Mouse (Mus musculus): Measurements from ENCODE around the gene Zfp689. TPM values are rescaled to one million over a fixed set of nuclear protein-coding genes. Genes with fewer than 3 reads are reported as not detected.

Zfp689 gene
- polyA plus RNA-seq (2021; fragmentation: Nextera tagmentation): 3.2 TPM in 2 replicates
- long read RNA-seq, experiment 1, transcript Zfp689-201 (3 exons, 3,621 nt): major isoform, 5 of 6 reads
- long read RNA-seq, experiment 1, partial matches to known transcripts: 1 of 6 reads
- long read RNA-seq, experiment 1, other reads (novel, unspliced or antisense): 0 of 6 reads
- long read RNA-seq, experiment 2, transcript Zfp689-201 (3 exons, 3,621 nt): major isoform, 19 of 26 reads
- long read RNA-seq, experiment 2, partial matches to known transcripts: 2 of 26 reads
- long read RNA-seq, experiment 2, other reads (novel, unspliced or antisense): 5 of 26 reads

GRCm38 (mm10) chr7:127448521-127449300, at the start of gene Zfp689:
Gene Zfp689, minus strand, starts transcription at chr7:127449158.

GRCm38 (mm10) chr7:127478635-127479317, 29.8 kb upstream of the Zfp689 start, which contains the start of gene Fbrs:
Gene Fbrs, plus strand, starts transcription at chr7:127479199.

GRCm38 (mm10) chr7:127459311-127459710, 10.4 kb upstream of the Zfp689 start, which contains the start of gene Prr14:
Gene Prr14, plus strand, starts transcription at chr7:127459611.

GRCm38 (mm10) chr7:127421388-127422191, 27.4 kb downstream of the Zfp689 start, which contains the start of gene Zfp688:
Gene Zfp688, minus strand, starts transcription at chr7:127422068.

GRCm38 (mm10) chr7:127406002-127406987, 42.7 kb downstream of the Zfp689 start, which contains the start of gene Zfp764:
Gene Zfp764, minus strand, starts transcription at chr7:127406822.

GRCm38 (mm10) chr7:127393157-127393943, 55.6 kb downstream of the Zfp689 start, which contains the start of gene E430018J23Rik:
Gene E430018J23Rik, minus strand, starts transcription at chr7:127393629.

Small RNA genes lying within 50 kb of the gene (microRNA-seq; reads per million reads assigned to microRNA genes)
- gene Gm47278: not detected
- not detected for gene Mir7060

Other genes with a start within 250 kb of the Zfp689 start
- gene Tbc1d10b, start 240.7 kb downstream of the Zfp689 start, polyA plus RNA-seq (2021; fragmentation: Nextera tagmentation): 8.5 and 9.3 TPM in 2 replicates
- 4.1 and 5.1 TPM in 2 replicates for gene Mylpf, start 240.3 kb downstream of the Zfp689 start, polyA plus RNA-seq (2021; fragmentation: Nextera tagmentation)
- gene Zfp553, start 216.1 kb downstream of the Zfp689 start, polyA plus RNA-seq (2021; fragmentation: Nextera tagmentation): 12.1 and 12.3 TPM in 2 replicates
- gene Sept1, start 216.0 kb downstream of the Zfp689 start, polyA plus RNA-seq (2021; fragmentation: Nextera tagmentation): 1.3 and 2.0 TPM in 2 replicates
- gene Zfp771, start 204.9 kb downstream of the Zfp689 start, polyA plus RNA-seq (2021; fragmentation: Nextera tagmentation): 61.1 and 73.1 TPM in 2 replicates
- gene Dctpp1, start 188.4 kb downstream of the Zfp689 start, polyA plus RNA-seq (2021; fragmentation: Nextera tagmentation): 66.6 and 67.2 TPM in 2 replicates
- gene Sephs2, start 175.1 kb downstream of the Zfp689 start, polyA plus RNA-seq (2021; fragmentation: Nextera tagmentation): 60.4 and 69.7 TPM in 2 replicates
- gene Itgal, start 152.9 kb downstream of the Zfp689 start, polyA plus RNA-seq (2021; fragmentation: Nextera tagmentation): 0.04 and 0.14 TPM in 2 replicates
- 1.9 and 2.1 TPM in 2 replicates for gene Zfp768, start 103.6 kb downstream of the Zfp689 start, polyA plus RNA-seq (2021; fragmentation: Nextera tagmentation)
- 3.3 and 3.5 TPM in 2 replicates for gene Zfp747, start 73.1 kb downstream of the Zfp689 start, polyA plus RNA-seq (2021; fragmentation: Nextera tagmentation)
- 1.6 and 2.0 TPM in 2 replicates for gene 9130019O22Rik, start 62.0 kb downstream of the Zfp689 start, polyA plus RNA-seq (2021; fragmentation: Nextera tagmentation)
- 3.6 TPM in 2 replicates for gene E430018J23Rik, start 55.5 kb downstream of the Zfp689 start, polyA plus RNA-seq (2021; fragmentation: Nextera tagmentation)
- 2.1 and 3.2 TPM in 2 replicates for gene Zfp764, start 42.3 kb downstream of the Zfp689 start, polyA plus RNA-seq (2021; fragmentation: Nextera tagmentation)
- 30.1 and 32.4 TPM in 2 replicates for gene Zfp688, start 27.1 kb downstream of the Zfp689 start, polyA plus RNA-seq (2021; fragmentation: Nextera tagmentation)
- gene Prr14, start 10.5 kb upstream of the Zfp689 start, polyA plus RNA-seq (2021; fragmentation: Nextera tagmentation): 13.1 and 16.1 TPM in 2 replicates
- 4.1 and 5.4 TPM in 2 replicates for gene Fbrs, start 30.0 kb upstream of the Zfp689 start, polyA plus RNA-seq (2021; fragmentation: Nextera tagmentation)
- gene Srcap, start 62.8 kb upstream of the Zfp689 start, polyA plus RNA-seq (2021; fragmentation: Nextera tagmentation): 11.6 and 14.6 TPM in 2 replicates
- gene Gm42715, start 70.4 kb upstream of the Zfp689 start, polyA plus RNA-seq (2021; fragmentation: Nextera tagmentation): 1.3 and 2.9 TPM in 2 replicates
- gene Tmem265, start 112.2 kb upstream of the Zfp689 start, polyA plus RNA-seq (2021; fragmentation: Nextera tagmentation): 0.69 TPM in 1 of 2 replicates, not detected in the other
- gene Phkg2, start 124.2 kb upstream of the Zfp689 start, polyA plus RNA-seq (2021; fragmentation: Nextera tagmentation): 17.9 and 19.5 TPM in 2 replicates
- 14.1 and 19.3 TPM in 2 replicates for gene Ccdc189, start 139.4 kb upstream of the Zfp689 start, polyA plus RNA-seq (2021; fragmentation: Nextera tagmentation)
- 8.5 and 10.1 TPM in 2 replicates for gene Rnf40, start 139.6 kb upstream of the Zfp689 start, polyA plus RNA-seq (2021; fragmentation: Nextera tagmentation)
- 2.6 and 3.4 TPM in 2 replicates for gene Zfp629, start 166.6 kb upstream of the Zfp689 start, polyA plus RNA-seq (2021; fragmentation: Nextera tagmentation)